Mouse (Mus musculus) testis, postnatal 14 days (tissue): ENCODE results near the gene Wnt9a.
"Not testable (repeated sequence)": the region's sequence is repeated elsewhere in the genome, so short reads cannot be mapped to it uniquely, and the experiment has no call there.

ENCODE experiments used
- DNase-seq: peaks from one replicate; pipeline ENCODE4 v3.0.0; 2021; ENCODE audit warnings: low spot score

The Wnt9a gene

DNA sequence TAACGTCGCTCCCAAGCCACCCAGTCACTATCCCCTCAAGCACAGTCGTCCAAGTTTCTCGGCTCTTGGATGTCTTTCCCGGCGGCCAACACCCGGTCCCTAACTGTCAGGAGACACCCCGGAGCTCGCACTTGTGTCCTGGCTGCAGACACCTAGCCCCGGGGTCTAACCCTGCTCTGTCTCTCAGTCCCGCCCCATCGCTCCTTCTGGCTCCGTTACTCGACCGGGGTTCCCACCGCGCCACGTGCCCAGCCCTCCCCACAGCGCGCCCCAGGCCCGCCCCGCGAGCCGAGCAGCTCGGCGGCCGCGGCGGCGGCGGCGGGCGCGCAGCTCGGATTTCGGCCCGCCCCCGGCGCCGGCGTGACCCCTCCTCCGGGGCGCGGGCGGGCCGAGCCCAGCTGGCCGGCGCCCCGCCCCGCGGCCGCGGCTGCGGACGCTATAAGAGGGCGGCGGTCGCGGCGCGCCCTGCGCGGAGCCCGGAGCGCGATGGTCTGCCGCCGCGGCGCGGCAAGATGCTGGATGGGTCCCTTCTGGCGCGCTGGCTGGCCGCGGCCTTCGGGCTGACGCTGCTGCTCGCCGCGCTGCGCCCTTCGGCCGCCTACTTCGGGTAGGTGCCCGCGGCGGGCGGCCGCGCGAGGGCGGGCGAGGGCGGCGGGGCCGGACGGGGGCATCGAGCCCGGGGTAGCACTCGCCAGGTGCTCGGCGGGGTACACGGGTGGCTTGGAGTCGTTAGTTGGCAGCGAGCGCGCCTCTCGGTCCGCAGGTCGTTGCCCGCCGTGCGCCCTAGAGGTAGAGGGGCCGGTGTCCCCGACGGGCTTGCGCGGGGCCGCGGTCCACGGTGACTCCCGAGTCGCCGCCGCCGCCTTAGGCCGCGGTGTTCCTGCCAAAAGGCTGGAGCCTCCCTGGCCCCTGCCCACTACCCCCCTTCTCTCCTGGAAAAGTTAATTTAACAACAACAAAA, at the start of gene Wnt9a:
Wnt9a (plus strand) TSS at position 468 of the 961 bp plus-strand sequence.
- DNase-seq = peak; percentile 40

DNA sequence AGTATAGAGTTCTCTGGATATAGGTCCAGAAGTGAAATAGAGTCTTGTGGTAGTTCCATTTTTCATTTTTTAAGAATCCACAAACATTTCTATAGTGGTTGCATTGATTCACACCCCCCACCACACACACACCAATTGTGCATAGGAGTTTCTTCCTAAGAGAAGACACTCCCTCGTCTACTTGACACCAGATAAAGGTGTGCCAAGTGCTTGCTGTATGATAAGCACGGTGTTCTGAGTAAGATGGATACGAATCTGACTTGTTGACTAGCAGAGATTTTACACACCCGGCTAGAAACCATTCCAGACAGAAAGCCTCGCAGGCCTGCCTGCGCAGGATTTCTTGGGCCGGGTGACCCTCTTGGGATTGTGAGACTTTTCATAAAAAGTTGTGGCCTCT, 47.1 kb upstream of the Wnt9a start:
- no peak for DNase-seq

DNA sequence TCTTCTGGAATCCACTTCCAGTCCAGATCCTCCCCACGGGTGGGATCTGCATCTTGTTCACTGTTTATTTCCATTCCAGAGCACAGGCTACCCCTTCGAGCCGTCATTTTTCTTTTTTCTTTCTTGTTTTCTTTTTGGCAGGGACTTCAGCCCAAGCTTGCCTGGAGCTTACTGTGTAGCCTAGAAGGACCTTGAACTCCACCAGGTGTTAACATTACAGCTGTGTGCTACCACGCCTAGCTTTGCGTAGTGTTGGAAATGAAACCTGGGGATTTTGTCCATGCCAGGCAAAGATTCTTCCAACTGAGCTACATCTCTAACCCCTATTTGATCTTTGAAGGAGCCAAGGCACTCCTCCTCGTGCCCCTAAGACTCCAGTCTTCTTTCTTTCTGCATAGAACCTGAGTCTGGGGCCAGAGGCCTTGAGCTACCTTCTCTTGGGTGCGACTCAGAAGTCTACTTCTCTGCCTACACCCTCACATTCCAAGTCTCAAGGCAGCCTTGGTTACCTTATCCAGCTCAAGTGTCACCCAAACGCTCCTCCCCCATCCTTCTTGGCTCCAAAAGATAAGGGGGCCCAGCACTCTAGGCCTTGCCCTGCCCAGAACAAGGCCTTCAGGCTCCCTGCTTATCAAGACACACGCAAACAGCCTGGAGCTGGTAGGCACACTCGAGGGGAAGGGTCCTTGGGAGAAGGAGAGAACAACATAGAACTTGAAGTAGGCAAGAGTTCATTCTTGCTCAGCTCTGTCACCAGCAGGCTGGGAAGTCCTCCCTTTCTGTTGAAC, 45.8 kb upstream of the Wnt9a start:
- DNase-seq = no peak

DNA sequence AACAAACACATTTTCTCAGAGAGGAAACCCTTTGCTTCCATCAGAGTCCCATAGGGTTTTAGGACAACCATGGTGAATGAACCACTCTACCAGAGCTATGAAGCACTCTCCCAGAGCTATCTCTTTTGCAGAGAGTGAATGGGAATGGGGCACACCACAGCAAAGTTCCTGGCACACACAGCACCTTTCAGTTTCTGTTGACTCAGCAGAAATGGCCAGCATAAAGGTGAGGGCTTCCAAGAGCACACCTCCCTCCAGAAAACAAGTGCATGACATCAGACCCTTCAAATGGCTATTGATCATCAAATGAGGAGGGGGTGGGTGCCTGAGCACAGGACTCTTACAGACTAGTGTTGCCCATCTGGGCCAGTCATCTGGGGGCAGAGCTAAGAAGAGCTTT, 44.4 kb upstream of the Wnt9a start:
- no peak for DNase-seq

DNA sequence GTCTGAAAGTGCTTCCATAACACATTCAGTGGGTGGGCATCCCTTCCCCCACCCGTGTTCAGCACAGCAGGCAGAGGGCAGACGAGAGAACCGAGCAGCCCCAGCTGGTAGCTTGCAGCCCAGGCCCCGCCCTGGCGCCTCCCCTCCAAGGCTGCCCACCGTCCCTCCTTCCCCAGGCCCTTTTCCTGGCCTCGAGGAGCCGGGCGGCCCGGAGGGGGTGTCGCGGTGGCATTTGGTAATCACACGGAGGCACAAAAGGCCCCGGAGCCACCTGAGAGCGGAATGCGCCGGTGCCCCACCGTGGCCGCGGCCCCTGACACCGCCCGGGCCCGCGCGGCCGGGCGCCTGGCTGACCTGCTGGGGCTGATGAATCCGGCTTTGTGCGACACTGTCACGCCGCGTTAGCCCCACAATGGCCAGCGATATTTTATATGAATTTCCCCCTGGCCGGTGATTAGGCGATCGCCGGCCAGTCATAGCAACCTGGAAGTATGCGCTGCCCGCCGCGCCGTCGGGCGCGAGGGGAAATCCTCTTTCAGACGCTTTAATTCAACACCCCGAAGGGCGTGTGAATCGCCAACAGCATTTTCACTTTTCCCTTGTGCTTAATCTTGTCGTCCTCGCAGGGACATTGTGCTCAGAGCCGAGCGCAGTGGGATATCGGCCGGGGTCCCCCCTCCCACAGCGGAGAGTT, 42.7 kb upstream of the Wnt9a start:
- DNase-seq = peak; percentile 31

DNA sequence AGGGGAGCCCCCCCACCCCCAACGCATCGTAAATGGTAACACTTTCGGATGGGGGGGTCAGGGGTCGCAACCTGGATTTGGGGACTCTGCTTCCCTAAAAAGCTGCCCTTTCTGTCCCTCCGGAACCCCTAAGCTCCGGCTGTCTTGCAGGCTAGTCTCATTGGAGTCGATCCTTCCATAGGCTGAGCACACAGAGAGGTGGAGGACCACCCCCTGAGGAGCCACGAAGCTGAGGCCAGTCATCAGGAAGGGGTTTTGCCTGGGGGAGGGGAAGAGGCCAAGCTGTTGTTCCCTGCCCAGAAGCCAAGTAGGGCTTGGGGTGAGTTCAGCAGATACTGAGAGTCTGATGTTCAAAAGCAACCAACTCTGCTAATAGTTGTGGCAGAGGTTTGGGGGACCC, 42.1 kb upstream of the Wnt9a start:
- DNase-seq = no peak

DNA sequence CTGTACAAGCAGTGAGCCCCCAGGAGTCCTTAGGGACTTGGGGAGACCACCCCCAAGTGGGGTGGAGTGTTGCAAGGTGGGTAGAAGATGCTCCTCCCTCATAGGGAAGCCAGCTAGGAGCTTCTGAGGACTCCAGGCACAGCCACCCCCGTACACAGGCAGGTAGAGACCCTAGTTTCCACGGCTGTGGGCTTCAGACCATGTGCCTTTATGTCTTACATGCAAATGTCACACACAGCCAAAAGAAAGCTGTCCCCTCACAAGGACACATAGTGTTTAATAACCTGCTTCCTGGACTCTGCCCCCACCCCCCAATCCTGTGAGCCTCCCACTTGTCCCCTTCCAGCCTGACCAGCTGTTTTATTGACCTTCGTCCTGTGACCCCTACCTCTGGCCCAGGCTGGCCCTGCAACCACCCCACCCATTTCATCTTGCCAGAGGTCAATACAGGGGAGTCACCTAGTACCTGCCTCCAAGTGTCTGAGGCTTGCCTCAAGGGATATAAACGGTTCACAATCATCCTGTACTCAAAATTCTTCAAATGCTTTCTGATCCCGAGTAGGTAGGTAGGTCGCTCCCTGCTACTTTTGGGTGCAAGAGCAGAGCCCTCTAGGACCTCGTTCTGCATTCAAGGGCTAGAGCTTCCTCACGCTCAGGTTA, 41.4 kb upstream of the Wnt9a start:
- DNase-seq = no peak

DNA sequence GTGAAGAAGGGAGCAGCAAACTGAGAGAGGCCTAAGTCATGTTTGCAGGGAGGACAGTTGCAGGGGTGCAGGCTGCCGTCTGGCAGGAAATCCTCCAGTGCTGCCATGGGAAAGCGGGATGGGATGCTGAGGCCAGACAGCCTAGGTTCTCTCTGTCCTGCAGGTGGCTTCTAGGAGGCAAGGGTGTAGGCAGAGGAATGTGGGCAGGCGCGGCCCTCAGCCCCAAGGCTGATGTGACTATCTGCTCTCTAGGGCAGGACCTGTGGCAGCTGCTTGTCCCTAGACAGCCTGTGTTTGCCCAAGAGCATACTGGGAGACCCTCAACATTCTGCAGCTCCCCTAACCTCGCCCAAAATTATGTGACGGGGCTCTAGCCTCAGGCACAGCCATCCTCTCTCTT, 40.0 kb upstream of the Wnt9a start:
- DNase-seq = no peak

DNA sequence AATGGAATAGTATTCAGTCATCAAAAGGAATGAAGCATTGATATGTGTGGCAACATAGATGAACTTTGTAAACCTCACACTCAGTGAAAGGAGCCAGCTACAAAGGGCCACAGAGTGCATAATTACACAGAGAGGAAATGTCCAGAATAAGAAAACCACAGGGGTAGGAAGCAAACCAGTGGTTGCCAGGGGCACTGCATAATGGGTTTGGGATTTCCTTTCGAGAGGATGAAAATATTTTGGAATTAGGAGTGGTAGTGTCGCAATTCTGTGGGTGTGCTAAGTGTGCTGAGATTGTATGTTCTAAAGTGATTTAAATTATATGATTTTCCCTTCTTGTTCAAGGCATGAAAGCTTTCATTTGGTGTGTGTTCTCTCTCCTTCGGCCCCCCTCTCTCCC, 32.5 kb upstream of the Wnt9a start:
- no peak for DNase-seq

DNA sequence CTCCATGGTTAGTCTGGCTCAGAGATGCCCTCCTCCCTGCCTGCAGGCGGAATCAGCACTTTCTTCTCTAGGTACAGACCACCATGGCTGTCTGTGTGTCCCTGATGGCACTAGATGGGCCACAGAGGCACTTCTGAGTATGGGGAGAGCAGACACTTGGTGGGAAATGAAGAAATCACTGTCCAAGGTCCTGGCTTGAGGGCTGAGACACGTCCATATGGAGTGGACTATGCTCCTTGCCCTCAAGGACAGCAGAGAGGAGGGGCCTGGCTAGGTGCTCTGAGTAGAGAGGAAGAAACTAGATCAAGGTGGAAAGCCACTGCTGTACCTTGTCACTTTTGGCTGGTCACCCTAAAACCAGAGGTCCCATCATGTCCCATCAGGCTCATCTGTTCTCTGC, 29.9 kb upstream of the Wnt9a start:
- DNase-seq = no peak

DNA sequence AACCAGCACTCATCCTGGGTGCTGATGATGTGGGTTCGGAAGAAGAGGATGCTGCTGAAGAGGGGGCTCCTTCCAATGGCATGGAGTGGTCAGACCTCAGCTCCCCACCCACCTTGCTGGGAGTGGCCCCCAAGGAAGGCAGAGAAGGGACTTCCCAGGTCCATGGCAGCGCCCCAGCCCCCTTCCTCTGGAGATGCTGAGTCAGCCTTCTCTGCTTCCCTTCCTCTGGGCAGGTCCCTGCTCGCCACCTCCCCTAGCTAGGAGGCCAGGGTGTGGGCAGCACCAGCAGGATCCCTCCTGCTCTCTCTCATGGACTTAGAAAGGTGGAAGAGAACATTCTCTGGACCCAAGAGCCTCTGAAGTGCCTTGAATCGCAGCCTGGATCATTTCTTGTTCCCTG, 28.7 kb upstream of the Wnt9a start:
- DNase-seq = no peak

DNA sequence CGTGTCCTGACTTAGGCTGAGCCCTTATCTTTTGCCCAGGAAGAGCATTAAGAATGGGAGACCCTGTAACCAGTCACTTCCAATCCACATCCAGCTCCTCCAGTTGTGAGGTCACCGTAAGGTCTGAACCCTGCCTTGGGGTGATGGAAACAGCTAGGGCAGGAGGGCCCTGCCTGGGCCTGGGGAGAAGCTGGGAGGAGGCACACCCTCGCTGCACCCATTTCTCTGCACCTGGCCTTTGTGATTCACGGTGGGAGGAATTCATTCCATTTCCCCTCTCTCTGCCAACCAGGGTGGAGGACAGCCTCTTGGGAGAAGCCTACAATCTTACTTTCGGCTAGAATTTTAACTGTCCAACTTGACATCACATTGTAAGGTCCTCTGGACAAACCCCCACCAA, 24.6 kb upstream of the Wnt9a start:
- DNase-seq = no peak

DNA sequence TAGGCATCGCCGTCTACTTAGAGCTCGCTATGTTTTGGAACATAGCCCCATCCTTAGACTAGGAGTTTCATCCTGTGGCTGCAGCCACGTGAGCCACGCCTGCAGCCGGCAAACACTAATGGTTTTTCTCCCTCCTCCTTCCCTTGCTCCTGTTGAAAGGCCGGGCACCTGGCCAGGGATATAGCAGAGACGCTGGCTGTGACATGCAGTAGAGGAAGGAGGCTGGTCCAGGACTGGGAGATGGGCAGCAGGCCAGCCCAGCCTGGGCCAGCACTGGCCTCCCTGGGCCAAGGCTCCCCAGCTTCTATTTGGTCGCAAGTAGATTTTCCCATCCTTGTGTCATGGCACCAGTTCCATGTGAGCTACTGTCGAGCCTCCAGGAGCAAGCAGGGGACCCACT, 23.8 kb upstream of the Wnt9a start:
- no peak for DNase-seq

DNA sequence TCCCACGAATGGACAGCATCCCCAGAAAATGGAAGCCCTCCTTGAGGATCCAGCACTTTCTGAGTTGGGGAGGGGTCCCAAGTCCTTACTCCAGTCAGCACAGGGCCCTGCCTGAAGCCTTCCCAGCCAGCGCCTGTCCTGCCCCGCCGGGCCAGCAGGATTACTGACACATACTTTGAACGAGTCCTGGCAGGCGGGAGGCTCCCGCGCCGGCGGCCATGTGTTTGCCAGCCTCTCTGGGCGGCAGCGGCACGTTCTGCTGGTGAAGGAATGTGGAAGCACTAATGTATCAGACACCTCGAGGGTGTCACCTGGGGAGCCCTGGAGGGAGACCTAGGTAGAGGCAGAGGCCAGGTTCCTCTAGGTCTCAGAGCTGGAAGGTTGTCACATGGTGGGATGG, 22.6 kb upstream of the Wnt9a start:
- no peak for DNase-seq

DNA sequence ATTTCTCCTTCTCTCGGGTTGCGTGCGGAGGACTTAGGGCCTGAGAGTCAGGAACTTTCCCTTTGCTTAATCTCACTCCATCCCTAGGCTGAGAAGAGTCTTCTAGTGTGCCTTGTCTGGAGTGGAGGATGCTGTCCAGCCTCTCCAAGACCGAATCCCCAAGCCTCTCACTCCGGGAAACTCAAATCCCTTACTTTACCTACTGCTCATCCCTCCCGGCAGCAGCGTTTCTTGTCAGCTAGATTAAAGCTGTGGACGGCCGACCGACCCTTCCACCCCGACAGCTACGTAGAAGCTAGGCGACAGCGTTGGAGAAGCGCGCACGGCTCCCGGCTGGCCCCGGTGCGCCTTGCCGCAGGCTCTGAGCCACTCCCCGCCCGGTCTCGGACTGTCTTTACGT, 17.0 kb upstream of the Wnt9a start:
- no peak for DNase-seq

DNA sequence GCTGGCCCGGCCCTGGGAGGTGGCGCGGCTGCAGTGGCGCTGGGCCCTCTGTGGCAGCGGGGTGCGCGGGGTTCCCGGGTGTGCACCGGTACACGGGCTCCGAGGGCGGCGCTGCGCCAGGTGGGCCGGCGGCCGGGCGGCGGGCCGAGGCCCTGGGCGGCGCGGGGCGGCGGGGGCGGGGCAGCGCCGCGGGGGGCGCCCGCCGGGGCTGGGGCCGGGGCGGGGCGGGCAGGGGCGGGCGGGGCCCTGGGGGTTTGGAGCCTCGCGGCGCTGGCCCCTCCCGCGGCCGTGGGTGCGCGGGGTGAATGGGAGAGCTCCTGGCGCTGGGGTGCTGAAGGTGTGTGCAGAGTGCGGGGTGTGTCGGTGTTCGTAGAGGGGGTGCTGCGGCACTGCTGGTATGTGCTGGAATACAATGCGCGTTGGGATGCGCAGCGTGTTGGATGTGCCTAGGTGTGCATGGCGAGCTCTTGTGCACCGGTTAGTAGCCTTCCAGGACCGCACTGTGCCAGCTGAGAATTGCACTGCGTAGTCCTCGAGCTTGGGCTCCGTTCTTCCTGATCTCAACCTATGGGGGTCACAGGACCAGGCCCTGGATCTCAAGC, 15.9 kb upstream of the Wnt9a start, which contains the start of gene Wnt3a:
Wnt3a (minus strand) TSS at position 51 of the 602 bp plus-strand sequence.
- DNase-seq = no peak

DNA sequence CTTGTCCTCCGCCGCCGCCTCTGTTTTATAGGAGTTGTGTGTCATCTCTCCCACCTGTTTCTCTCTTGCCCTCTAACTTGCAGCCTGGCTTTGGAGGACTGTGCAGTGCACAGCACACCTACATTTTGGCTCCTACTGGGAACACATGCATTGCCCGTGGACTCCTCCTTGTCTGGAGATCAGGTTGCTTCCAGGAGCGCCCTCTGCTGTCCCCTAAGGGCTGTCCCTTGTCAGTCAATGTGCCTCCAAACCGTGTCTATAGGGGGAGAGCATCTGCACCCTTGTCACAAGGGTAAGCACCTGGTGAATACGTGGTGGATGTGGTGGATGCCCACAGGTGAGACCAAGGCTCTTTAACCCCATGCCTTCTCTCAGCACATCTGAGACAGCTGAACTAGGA, 13.1 kb upstream of the Wnt9a start:
- DNase-seq = no peak

DNA sequence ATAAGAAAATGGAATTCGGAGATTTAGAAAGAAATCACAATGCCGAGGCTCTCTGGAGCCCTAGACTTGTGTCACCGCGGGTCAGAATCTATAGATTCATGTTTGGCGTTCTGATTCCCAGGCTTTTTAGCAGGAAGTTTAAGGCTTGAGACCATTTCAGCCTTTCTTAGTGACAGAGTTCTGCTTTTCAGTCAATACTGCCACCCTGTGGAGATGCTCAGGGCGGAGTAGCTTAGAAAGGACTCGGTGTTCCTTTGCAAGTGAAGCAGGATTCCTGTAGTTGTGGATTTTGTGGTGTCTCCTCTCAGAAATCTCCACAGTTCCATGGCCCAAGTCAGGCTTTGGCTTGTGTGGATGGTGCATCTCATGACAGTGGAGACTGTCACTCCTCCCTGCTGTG, 8.8 kb upstream of the Wnt9a start:
- no peak for DNase-seq

DNA sequence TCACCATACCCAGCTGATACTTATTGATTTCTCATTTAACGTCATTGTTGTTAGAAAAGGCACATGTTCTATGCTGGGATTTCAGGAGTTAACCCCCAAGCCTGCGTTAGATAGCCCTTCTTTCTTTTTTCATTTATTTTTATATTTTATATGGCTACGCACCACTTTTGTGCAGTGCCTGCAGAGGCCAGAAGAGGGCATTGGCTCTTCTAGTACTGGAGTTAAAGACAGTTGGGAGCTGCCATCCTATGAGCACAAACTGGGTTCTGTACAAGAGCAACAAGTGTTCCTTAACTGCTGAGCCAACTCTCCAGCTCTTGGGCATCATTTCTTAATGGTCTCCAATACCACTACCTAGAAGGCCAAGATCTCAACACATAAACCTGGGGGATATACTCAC, 6.5 kb upstream of the Wnt9a start:
- DNase-seq = no peak

DNA sequence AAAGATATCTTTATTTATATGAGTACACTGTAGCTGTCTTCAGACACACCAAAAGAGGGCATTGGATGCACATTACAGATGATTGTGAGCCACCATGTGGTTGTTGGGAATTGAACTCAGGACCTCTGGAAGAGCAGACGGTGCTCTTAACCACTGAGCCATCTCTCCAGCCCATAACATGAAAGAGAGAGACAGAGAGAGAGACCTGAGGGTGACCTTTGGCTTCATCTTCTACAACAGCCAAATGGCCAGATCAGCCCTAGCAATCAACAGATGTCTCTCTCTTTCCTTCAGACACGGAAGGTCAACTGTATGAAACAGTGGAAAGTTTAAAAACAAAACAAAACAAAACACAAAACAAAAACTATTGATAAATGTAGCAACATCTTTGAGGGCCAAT, 5.7 kb upstream of the Wnt9a start:
- not testable (repeated sequence) for DNase-seq

DNA sequence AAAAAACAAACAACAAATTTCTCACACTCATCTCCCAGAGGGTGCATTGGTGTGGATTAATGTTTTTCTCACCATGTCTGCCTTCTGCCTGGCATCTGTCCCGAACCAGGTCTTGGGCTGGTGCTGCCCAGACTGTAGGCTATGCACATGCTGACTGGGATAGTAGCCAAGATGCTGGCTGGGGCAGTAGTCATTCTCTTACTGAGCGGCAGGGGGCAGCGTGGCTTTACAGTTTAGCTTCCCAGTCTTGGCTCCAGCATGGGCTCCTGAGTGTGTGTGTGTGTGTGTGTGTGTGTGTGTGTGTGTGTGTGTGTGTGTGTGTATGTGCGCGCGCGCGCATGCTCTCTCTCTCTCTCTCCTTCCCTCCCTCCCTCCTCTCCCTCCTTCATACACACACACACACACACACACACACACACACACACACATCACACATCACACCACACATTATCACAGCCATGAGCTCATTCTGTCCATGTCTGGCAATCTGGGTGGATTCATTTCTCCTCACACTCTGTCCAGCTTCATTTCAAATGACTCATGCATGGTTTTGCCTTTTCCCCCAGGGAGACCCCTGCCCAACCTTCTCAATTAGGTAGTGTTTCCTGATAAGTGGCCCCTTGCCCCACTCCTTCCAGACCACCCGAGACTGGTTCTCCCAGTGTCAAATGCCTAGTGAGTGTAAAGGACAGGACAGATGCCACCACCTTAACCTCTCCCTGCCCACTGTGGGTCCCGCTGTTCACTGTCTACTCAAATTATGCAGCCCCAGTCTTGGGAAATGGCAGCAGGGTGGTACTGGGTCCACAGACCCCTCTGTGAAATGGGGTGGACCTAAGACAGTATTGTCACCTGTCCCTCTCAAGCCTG, 3.8 kb upstream of the Wnt9a start:
- DNase-seq = peak; percentile 65
